Mouse (Mus musculus) retina, postnatal 7 days (tissue): ENCODE data around the gene Agtr1a.

ENCODE experiments used
- DNase-seq: peaks from one replicate; pipeline ENCODE4 v3.0.0-alpha.2; 2012; ENCODE audit warnings: low read depth, low spot score

Agtr1a gene

DNA sequence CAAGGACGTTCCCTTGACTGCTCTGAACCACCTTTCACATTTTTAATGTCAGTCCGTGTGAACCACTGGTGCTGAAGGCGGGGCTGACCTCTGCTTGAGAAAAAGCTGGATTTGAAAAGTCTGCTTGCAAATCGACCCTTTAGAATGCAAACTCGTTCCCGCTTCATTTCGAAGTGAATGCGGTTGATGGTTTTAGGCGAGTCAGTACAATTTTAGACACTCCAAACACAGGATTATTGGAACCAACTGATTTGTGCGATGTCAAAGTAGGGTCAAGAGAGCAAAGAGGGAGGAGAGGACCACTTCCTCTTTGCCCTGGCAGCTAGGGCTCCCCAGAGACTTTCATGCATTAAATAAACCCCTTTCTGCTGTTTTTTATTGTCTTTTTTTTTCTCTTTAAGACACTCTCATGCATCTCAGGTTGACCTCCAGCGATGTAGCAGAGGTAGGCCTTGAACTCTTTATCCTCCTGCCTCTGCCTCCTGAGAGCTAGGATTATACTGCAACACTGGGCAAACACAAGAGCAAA, 27.9 kb downstream of the Agtr1a start:
- DNase-seq: no peak

GRCm38 (mm10) chr13:30364780-30365179, 28.5 kb downstream of the Agtr1a start:
- DNase-seq: no peak

DNA sequence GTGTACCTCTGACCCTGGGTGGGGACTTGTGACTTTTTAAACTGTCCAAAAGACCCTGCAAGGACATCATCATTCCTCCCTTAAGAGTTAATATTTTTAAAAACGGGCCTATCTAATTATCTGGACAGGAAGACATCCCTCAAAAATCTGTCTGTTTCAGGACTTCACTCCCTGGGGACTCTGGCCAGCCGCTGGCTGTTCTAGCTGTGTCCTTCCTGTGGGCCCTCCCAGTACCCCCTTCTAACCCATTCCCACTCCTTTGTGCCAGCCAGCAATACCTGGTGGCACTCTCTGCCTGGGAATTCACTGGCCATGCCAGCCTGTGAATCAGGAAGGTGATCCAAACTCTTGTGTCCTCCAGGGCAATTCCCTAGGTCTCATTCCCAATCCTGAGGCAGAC, 29.1 kb downstream of the Agtr1a start:
- DNase-seq: no peak

- no peak for DNase-seq
These were observed 31.9 kb downstream of the Agtr1a start for GRCm38 (mm10) chr13:30368116-30368515.

GRCm38 (mm10) chr13:30368746-30369145, 32.5 kb downstream of the Agtr1a start:
- no peak for DNase-seq

- DNase-seq: no peak
These were observed 42.6 kb downstream of the Agtr1a start for GRCm38 (mm10) chr13:30378868-30379267.

- no peak for DNase-seq
These were observed 48.9 kb downstream of the Agtr1a start for GRCm38 (mm10) chr13:30385183-30385582.

GRCm38 (mm10) chr13:30394123-30394522, 57.9 kb downstream of the Agtr1a start:
- DNase-seq: no peak

DNA sequence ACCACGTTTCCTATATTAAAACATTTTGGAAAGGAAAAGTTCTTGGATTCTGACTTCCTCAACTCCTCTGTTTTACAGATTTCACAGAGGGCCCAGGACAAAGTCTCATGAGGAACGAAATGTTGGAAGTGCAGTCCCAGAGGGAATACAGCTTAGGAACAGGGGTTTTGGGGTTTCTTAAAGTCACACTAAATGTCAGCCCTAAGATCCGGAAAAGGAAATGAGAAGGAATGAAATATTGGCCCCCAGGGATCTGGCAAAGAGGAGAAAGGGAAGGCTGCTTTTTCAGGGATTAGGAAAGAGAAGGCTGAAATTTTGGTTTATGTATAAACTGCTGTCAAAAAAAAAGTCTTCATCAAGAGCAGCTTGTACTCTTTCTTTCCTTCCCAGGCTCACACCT, 60.2 kb downstream of the Agtr1a start:
- DNase-seq: no peak

DNA sequence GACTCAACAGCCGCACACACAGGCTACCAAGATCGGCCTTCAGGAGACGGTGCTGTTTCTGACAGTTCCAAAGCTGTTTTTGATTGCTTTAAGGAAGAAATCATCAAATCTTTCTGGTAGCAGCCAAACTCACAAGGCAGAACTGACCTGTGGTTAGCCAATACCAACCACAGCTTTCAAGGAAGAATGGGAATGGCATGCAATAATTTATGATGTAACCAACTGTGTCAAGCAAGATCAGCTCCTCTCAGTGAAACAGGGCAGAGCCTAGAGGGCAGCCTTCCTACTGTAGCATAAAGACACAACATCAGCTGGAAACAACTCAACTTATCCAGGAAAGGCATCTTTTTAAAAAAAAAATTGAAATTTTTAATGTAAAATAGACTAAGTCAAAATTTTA, 62.6 kb downstream of the Agtr1a start:
- DNase-seq: no peak

- DNase-seq: no peak
These were observed 64.4 kb downstream of the Agtr1a start for GRCm38 (mm10) chr13:30400621-30401020.

- no peak for DNase-seq
These were observed 67.6 kb downstream of the Agtr1a start for GRCm38 (mm10) chr13:30403874-30404273.

DNA sequence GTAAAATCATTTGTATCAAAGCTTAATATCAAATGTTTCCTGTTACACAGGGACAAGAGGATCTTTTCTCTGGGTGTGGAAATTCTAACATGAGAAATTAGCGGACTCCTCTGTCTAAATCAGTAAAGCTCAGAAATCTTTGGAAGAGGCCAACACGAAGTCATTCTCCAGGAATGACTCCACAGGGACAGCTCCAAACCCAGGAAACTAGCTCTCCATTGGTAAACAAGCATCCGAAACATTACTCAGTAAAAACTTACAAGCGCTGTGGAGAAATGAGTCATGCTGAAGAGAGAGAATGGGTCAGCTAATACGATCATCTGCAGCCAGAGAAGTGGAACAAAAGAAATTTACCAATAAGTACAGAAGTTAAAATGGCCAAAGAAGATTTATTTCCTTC, 82.4 kb downstream of the Agtr1a start:
- DNase-seq: no peak

DNA sequence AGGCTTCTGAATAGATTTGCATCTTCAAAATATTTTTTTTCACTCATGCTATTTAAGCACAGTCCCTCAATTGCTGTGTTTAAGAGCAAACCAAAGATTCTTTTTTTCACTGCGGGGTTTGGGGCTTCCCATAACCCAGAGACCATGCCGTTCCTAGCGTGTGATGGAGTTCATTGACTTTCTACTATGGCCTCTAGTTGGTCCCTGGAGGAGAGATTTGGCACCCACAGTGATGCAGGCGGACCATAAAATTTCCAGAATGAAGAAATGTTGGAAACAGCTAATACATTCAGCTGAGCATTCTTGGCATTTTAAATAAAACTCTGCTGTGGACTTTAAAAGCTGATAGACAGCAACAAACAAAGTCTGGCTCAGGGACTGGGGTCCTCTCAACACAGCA, 90.8 kb downstream of the Agtr1a start:
- DNase-seq: no peak

DNA sequence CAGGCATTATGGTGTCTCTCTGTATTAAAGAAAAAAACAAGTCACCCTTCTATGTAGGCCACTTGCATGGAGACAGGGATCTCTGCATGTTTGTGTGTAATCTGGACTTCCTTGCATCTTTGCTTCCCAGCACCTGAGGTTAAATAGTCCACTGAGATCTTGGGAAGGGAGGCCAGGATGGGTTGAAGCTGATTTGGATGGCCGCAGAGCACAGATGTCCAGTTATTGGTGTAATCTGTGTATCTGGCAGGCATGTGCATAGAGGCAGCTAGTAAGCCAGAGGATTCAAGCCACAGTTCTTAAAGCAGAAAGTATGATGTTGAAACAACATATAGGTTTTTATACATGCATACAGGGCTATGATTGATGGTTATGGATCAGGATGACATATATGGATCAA, 91.2 kb downstream of the Agtr1a start:
- no peak for DNase-seq
